Mouse (Mus musculus): ENCODE data around the gene Ankrd22.

Gene Ankrd22

DNA sequence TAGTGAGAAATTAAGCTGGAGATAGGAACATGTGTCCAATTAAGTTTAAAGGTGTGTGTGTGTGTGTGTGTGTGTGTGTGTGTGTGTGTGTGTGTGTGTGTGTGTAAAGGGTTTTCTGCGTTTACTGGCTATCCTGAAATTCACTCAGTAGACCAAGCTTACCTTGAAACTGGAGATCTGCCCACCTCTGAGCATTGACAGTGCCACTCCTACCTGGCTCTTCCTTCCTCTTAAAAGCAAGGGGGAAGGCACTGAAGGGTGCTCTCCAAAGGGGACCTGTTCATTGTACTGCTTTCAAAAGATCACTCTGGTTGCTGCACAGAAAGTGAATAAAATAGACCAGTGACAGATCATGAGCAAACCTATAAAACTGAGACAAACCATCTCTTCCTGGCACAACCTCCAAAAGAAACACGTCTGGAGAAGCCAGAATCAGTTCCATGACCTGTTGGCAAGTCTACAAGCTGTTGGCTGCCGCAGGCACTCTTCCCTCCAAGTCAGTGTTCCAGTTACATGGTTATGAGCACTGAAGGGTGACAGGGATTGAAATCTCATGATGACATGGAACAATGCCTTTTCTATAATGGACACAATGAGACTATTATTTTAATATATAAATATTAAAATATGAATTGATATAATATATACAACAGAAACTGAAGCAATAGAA is 76.7 kb downstream of the Ankrd22 start:
- no peak for DNase-seq (ENCODE audit: low read depth, low spot score)

DNA sequence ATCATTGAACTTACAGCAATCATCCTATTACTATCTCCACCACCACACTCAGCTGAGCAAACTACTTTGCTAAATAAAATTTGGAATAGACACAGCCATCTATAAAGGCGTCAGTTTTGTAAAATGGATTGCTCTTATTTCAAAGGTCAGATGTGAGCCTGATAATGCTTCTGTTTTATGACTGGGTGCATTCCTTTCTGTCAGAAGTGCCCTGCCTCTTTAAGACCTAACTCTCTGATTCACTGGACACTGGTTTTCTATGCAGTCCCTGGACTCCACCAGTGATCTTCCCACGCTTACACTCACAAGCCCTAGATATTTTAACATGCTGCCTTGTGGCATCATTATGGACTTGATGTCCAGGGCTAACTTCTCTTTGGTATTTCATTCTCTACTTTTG is 87.7 kb downstream of the Ankrd22 start:
- no peak for DNase-seq (ENCODE audit: low read depth, low spot score)

DNA sequence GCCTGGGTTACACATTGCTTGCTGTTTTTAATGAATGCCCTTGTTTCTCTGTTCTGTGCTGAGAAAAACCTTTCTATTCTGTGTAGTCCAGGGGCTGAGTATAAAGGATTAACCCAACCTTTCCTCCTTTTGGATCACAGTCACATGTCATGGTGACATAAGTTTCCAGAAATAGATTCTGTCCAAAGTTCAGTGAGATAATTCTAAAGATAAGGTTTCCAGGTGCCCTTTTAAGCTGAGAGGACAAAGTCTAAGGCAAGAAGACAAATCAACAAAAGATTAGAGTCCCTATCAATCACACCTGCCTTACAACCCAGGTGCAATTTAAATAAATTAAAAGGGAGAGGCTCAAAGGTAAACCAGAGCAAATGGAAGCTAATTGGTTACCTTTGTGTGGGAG is 91.6 kb downstream of the Ankrd22 start:
- DNase-seq (ENCODE audit: low read depth, low spot score) = no peak

Measured in brain, embryonic 18.5 days (tissue).